Mouse (Mus musculus) heart, embryonic 16.5 days (tissue): Measurements from ENCODE around the gene Aldh3b2. TPM values are rescaled to one million over a fixed set of nuclear protein-coding genes. Genes with fewer than 3 reads are reported as not detected.
A peak's percentile ranks its signal among the peaks of the same experiment; 100 is the strongest.

Experiments
- ATAC-seq: fragments of 200-750 bp; cut with Nextera tagmentation; replicated peaks from 2 replicates; pipeline ENCODE4 v1.8.0; 2017; ENCODE audit warnings: moderate number of reproducible peaks; ENCODE audit not compliant: insufficient read depth, low FRiP score; ENCODE audit errors: extremely low read depth
- H3K27ac ChIP-seq: fragments of 300-500 bp; sonication (generic); 2 replicates; pipeline ENCODE4 v1.5.1; 2014; ENCODE audit warnings: mild to moderate bottlenecking, low read length, control low read depth, moderate library complexity
- H3K27me3 ChIP-seq: fragments of 300-500 bp; sonication (generic); 2 replicates; pipeline ENCODE4 v1.6.1; 2014; ENCODE audit warnings: low read length, mixed read lengths; ENCODE audit not compliant: control insufficient read depth, insufficient read depth
- H3K36me3 ChIP-seq: fragments of 300-500 bp; sonication (generic); 2 replicates; pipeline ENCODE4 v1.6.1; 2014; ENCODE audit not compliant: control insufficient read depth, insufficient read depth
- H3K4me1 ChIP-seq: fragments of 300-500 bp; sonication (generic); 2 replicates; pipeline ENCODE4 v1.6.1; 2014; ENCODE audit warnings: low read length, mixed read lengths; ENCODE audit not compliant: control insufficient read depth, insufficient read depth
- H3K4me2 ChIP-seq: fragments of 300-500 bp; sonication (generic); 2 replicates; pipeline ENCODE4 v1.6.1; 2014; ENCODE audit warnings: low read depth, mild to moderate bottlenecking, control low read depth, low read length
- H3K4me3 ChIP-seq: fragments of 300-500 bp; sonication (generic); 2 replicates; pipeline ENCODE4 v1.5.1; 2014; ENCODE audit warnings: mild to moderate bottlenecking, control low read depth, low read length
- H3K9ac ChIP-seq: fragments of 300-500 bp; sonication (generic); 2 replicates; pipeline ENCODE4 v1.6.1; 2014; ENCODE audit warnings: low read length, control low read depth
- H3K9me3 ChIP-seq: fragments of 300-500 bp; sonication (generic); replicated peaks from 2 replicates; pipeline ENCODE4 v1.6.1; 2016; ENCODE audit warnings: low read length; ENCODE audit not compliant: control insufficient read depth
- WGBS: fragments of 180-500 bp; shearing (Covaris S2); extraction: QIAGEN DNeasy Blood & Tissue Kit; methylation state at CpG from one replicate; pipeline ENCODE4 v1.1.7; 2014; 5-methylcytosine and 5-hydroxymethylcytosine counted together
- polyA plus RNA-seq: library from polyadenylated mRNA; unstranded; fragments of >200 nt; fragmentation: Nextera tagmentation; extraction: Ambion mirVana; gene quantifications from 2 replicates; pipeline ENCODE4 v1.2.1, GENCODE M21; 2015

Gene Aldh3b2
- polyA plus RNA-seq, 1 experiment from 2014 or later, result 0.21 TPM

- Histone ChIP-seq H3K9ac (peak overlapping the region; percentile 46), H3K9me3 (no peaks in the 10 kb centered on the region), H3K36me3 (no peaks in the 10 kb centered on the region), H3K4me2 (peak overlapping the region; percentile 61), H3K27me3 (no peaks in the 10 kb centered on the region), H3K4me3 (peak overlapping the region; percentile 39), H3K4me1 (peaks cover 15% of the 10 kb centered on the region), H3K27ac (no peak overlapping the region)
- ATAC-seq, result no peak
- WGBS, result 17% methylated on average over 27 of the region's 27 CpGs
Measured at GRCm38 (mm10) chr19:3942986-3943735, 29.0 kb upstream of the Aldh3b2 start.

GRCm38 (mm10) chr19:3945872-3946564, 26.1 kb upstream of the Aldh3b2 start:
- peak; percentile 81 for ATAC-seq
- WGBS, result 15% methylated on average over 10 of the region's 10 CpGs

GRCm38 (mm10) chr19:3946715-3947114, 25.4 kb upstream of the Aldh3b2 start:
- peak; percentile 68; the same call in 1 of the 2 replicates for ATAC-seq
- Histone ChIP-seq H3K27me3 (no peaks in the 10 kb centered on the region), H3K4me3 (no peak overlapping the region), H3K36me3 (no peaks in the 10 kb centered on the region), H3K4me1 (peaks cover 15% of the 10 kb centered on the region), H3K27ac (peak overlapping the region; percentile 75), H3K4me2 (no peak overlapping the region), H3K9ac (no peak overlapping the region), H3K9me3 (no peaks in the 10 kb centered on the region)
- WGBS, result 13% methylated on average over 2 of the region's 2 CpGs

More at GRCm38 (mm10) chr19:3945872-3946564, 26.1 kb upstream of the Aldh3b2 start:
- Histone ChIP-seq H3K4me1 (peaks cover 15% of the 10 kb centered on the region), H3K4me3 (no peak overlapping the region), H3K4me2 (peak overlapping the region; percentile 33; the same call in 1 of the 2 replicates), H3K27ac (peak overlapping the region; percentile 75), H3K9me3 (no peaks in the 10 kb centered on the region), H3K36me3 (no peaks in the 10 kb centered on the region), H3K9ac (no peak overlapping the region), H3K27me3 (no peaks in the 10 kb centered on the region)

- H3K9ac ChIP-seq, result no peak overlapping the region
- H3K4me2 ChIP-seq, result no peak overlapping the region
- 83% methylated on average over 3 of the region's 3 CpGs for WGBS
- no peak overlapping the region for H3K27ac ChIP-seq
- no peaks in the 10 kb centered on the region for H3K9me3 ChIP-seq
- no peak for ATAC-seq
- H3K36me3 ChIP-seq, result no peaks in the 10 kb centered on the region
- H3K4me1 ChIP-seq, result peaks cover 15% of the 10 kb centered on the region
- no peak overlapping the region for H3K4me3 ChIP-seq
- H3K27me3 ChIP-seq, result no peaks in the 10 kb centered on the region
Measured at GRCm38 (mm10) chr19:3947813-3948212, 24.3 kb upstream of the Aldh3b2 start.

- ATAC-seq, result no peak
- 70% methylated on average over 13 of the region's 14 CpGs for WGBS
- Histone ChIP-seq H3K4me1 (peaks cover 12% of the 10 kb centered on the region), H3K4me2 (no peak overlapping the region), H3K9me3 (no peaks in the 10 kb centered on the region), H3K9ac (no peak overlapping the region), H3K27me3 (no peaks in the 10 kb centered on the region), H3K36me3 (no peaks in the 10 kb centered on the region), H3K27ac (no peak overlapping the region), H3K4me3 (no peak overlapping the region)
Measured at GRCm38 (mm10) chr19:3948546-3948945, 23.6 kb upstream of the Aldh3b2 start.

- WGBS, result 73% methylated on average over 3 of the region's 3 CpGs
- Histone ChIP-seq H3K4me2 (no peak overlapping the region), H3K4me1 (peaks cover 12% of the 10 kb centered on the region), H3K4me3 (no peak overlapping the region), H3K27me3 (no peaks in the 10 kb centered on the region), H3K36me3 (no peaks in the 10 kb centered on the region), H3K9ac (no peak overlapping the region), H3K9me3 (no peaks in the 10 kb centered on the region), H3K27ac (no peak overlapping the region)
- no peak for ATAC-seq
Measured at GRCm38 (mm10) chr19:3950331-3950730, 21.8 kb upstream of the Aldh3b2 start.

- Histone ChIP-seq H3K36me3 (no peaks in the 10 kb centered on the region), H3K4me3 (no peak overlapping the region), H3K9me3 (no peaks in the 10 kb centered on the region), H3K9ac (no peak overlapping the region), H3K27ac (no peak overlapping the region), H3K4me1 (peaks cover 2% of the 10 kb centered on the region; the same call in 1 of the 2 replicates), H3K27me3 (no peaks in the 10 kb centered on the region), H3K4me2 (no peak overlapping the region)
- no peak for ATAC-seq
Measured at GRCm38 (mm10) chr19:3951461-3951860, 20.7 kb upstream of the Aldh3b2 start.

- no peak overlapping the region for H3K4me3 ChIP-seq
- H3K4me2 ChIP-seq, result no peak overlapping the region
- ATAC-seq, result no peak
- H3K9ac ChIP-seq, result no peak overlapping the region
- no peaks in the 10 kb centered on the region for H3K4me1 ChIP-seq
- WGBS, result 38% methylated on average over 1 of the region's 1 CpGs
- H3K27me3 ChIP-seq, result no peaks in the 10 kb centered on the region
- no peaks in the 10 kb centered on the region for H3K9me3 ChIP-seq
- no peak overlapping the region for H3K27ac ChIP-seq
- H3K36me3 ChIP-seq, result no peaks in the 10 kb centered on the region
Measured at GRCm38 (mm10) chr19:3952099-3952498, 20.0 kb upstream of the Aldh3b2 start.

- H3K9me3 ChIP-seq, result no peaks in the 10 kb centered on the region
- no peak overlapping the region for H3K9ac ChIP-seq
- H3K36me3 ChIP-seq, result no peaks in the 10 kb centered on the region
- WGBS, result 81% methylated on average over 3 of the region's 3 CpGs
- H3K4me1 ChIP-seq, result 0 out of 2 replicates have a peak, but pooled peaks cover 3% of the 10 kb centered on the region
- no peak for ATAC-seq
- H3K4me2 ChIP-seq, result no peak overlapping the region
- H3K27me3 ChIP-seq, result no peaks in the 10 kb centered on the region
- H3K4me3 ChIP-seq, result no peak overlapping the region
- H3K27ac ChIP-seq, result no peak overlapping the region
Measured at GRCm38 (mm10) chr19:3955033-3955432, 17.1 kb upstream of the Aldh3b2 start.
